Mouse (Mus musculus) ES-E14 (cell line): ENCODE measurements at regions not wholly inside any gene's neighbourhood (a gene's known extent, or its start where the extent isn't known, plus 50 kb on each side); places are given as distances from the start of the nearest gene placed in this dataset.
A peak's percentile ranks its signal among the peaks of the same experiment; 100 is the strongest.

Source experiments
- DNase-seq: peaks from one replicate; pipeline ENCODE4 v3.0.0-alpha.2; 2013; ENCODE audit warnings: low read depth, low spot score
- H3K27ac ChIP-seq: 2 replicates; pipeline ENCODE4 v1.5.1; 2012; ENCODE audit warnings: low read depth, mild to moderate bottlenecking, low read length, moderate library complexity, mixed read lengths; ENCODE audit not compliant: poor library complexity, insufficient read depth, severe bottlenecking
- H3K36me3 ChIP-seq: 2 replicates; pipeline ENCODE4 v1.6.1; 2012; ENCODE audit warnings: mild to moderate bottlenecking, low read length, moderate library complexity, mixed read lengths; ENCODE audit not compliant: control insufficient read depth, poor library complexity, insufficient read depth, severe bottlenecking
- H3K4me1 ChIP-seq, 2 experiments: fragments of 150-350 bp in 1 of 2; sonication (generic) in 1 of 2; 2 replicates each; pipeline ENCODE4 v1.6.1; 2012; ENCODE audit warnings: low read length in 2 of 2, mild to moderate bottlenecking in 1 of 2, mixed read lengths in 1 of 2; ENCODE audit not compliant: control insufficient read depth in 2 of 2, insufficient read depth in 2 of 2, poor library complexity in 1 of 2
- H3K4me3 ChIP-seq, 2 experiments: fragments of 150-350 bp in 1 of 2; sonication (generic) in 1 of 2; 2 replicates each; pipeline ENCODE4 v1.5.1; 2012; ENCODE audit warnings: low read length in 2 of 2, low read depth in 1 of 2, mild to moderate bottlenecking in 1 of 2, mixed read lengths in 1 of 2; ENCODE audit not compliant: insufficient read depth in 1 of 2, poor library complexity in 1 of 2, severe bottlenecking in 1 of 2
- H3K9ac ChIP-seq: 2 replicates; pipeline ENCODE4 v1.6.1; 2012; ENCODE audit warnings: low read depth, mild to moderate bottlenecking, low read length, mixed read lengths; ENCODE audit not compliant: poor library complexity, insufficient read depth, severe bottlenecking
- H3K9me3 ChIP-seq: fragments of 150-350 bp; sonication (generic); 2 replicates; pipeline ENCODE4 v1.6.1; 2012; ENCODE audit warnings: low read depth, mild to moderate bottlenecking, low read length; ENCODE audit not compliant: control insufficient read depth, insufficient read depth
- CHD2 ChIP-seq: IDR thresholded peaks from 2 replicates; pipeline ENCODE4 v1.6.1; 2014; ENCODE audit warnings: mild to moderate bottlenecking, low read depth, low read length, inconsistent platforms
- HCFC1 ChIP-seq: IDR thresholded peaks from 2 replicates; pipeline ENCODE4 v1.6.1; 2012; ENCODE audit warnings: low read length, inconsistent platforms, borderline replicate concordance; ENCODE audit not compliant: insufficient read depth
- MAFK ChIP-seq: IDR thresholded peaks from 2 replicates; pipeline ENCODE4 v1.6.1; 2014; ENCODE audit warnings: mild to moderate bottlenecking, low read depth, low read length, inconsistent platforms; ENCODE audit not compliant: insufficient read depth
- ZC3H11A ChIP-seq: IDR thresholded peaks from 2 replicates; pipeline ENCODE4 v1.6.1; 2012; ENCODE audit warnings: low read depth, mild to moderate bottlenecking, inconsistent platforms, low read length, borderline replicate concordance
- ZNF384 ChIP-seq: IDR thresholded peaks from 2 replicates; pipeline ENCODE4 v1.6.1; 2012; ENCODE audit warnings: low read depth, low read length, inconsistent platforms
- in situ Hi-C, 2 experiments: fragments of 600-800 bp; cut with MboI; formaldehyde crosslinking; loops; one replicate each; pipeline ENCODE4 v1.15.1; 2025; ENCODE audit warnings: low sequenced_read_pairs in 2 of 2, inconsistent platforms in 1 of 2; ENCODE audit not compliant: unreplicated experiment in 2 of 2

GRCm38 (mm10) chr3:81782081-81782480, 150.3 kb upstream of the Ctso start:
- H3K9ac ChIP-seq, result no peak overlapping the region
- no peaks in the 10 kb centered on the region for H3K36me3 ChIP-seq
- H3K4me3 ChIP-seq, result no peak overlapping the region
- no peaks in the 10 kb centered on the region for H3K9me3 ChIP-seq
- in situ Hi-C loops, result no loop called here
- H3K27ac ChIP-seq, result no peak overlapping the region
- TF ChIP-seq CHD2 (no peak), ZNF384 (no peak), HCFC1 (no peak), MAFK (no peak), ZC3H11A (no peak)
- no peak for DNase-seq
- H3K4me1 ChIP-seq, result no peaks in the 10 kb centered on the region

DNA sequence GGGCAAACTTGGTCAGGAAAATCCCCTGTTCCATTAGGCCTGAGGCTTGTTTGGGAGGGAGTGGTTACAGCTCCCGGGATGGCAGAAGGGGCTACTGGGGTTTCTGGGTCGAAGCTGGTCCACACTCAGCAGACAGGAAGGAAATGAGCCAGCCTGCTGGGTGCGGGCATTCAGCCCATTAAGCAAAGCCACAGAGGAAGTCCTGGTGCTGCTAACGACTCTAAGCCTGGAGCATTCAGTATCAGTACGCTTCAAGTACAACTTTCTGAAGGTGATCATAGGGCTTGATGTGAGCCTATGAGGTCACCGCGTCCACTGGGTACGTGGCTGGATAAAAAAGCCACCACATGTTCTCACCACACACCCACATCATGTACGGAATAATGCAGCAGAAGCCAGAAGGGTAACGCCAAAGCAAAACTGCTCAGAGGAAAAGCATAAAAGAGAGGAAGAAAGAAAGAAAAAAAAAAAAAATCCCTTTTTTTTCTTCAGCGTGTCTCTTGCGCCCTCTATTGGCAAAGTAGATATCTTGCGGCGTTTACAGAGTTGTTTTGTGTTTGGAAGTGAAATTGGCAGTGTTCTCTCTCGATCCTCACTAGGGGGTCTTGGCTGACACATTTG, 149.4 kb upstream of the Ctso start:
- no peaks in the 10 kb centered on the region for H3K36me3 ChIP-seq
- H3K4me3 ChIP-seq, result no peak overlapping the region
- H3K27ac ChIP-seq, result no peak overlapping the region
- peak; percentile 8 for DNase-seq
- H3K4me1 ChIP-seq, result no peaks in the 10 kb centered on the region
- in situ Hi-C loops, result no loop called here
- no peak for TF ChIP-seq HCFC1
- TF ChIP-seq ZC3H11A, result peak; percentile 46; the same call in 1 of the 2 replicates
- TF ChIP-seq CHD2, result no peak
- TF ChIP-seq ZNF384, result peak; percentile 95
- H3K9ac ChIP-seq, result no peak overlapping the region
- H3K9me3 ChIP-seq, result no peaks in the 10 kb centered on the region

DNA sequence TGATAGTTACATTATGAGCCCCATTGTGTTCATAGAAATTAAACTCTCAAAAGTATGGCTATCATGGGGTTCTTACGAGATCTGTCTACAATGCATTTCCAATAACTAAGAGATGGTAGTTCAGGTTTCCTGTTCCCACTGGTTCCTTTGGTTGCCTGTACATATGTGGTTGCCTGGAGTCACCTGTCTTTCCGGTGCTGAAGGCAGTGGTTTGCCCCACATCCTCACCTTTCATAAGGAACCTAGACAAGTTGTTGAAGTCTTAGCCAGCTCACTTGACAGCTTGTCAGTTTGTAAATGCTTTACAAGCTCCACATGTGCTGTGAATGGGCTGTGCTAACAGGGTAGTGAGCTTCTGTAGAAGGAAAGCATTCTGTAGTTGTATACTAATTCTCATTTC, 143.5 kb upstream of the Ctso start:
- no peak for DNase-seq
- no peaks in the 10 kb centered on the region for H3K4me1 ChIP-seq
- H3K9ac ChIP-seq, result no peak overlapping the region
- TF ChIP-seq MAFK, result no peak
- TF ChIP-seq HCFC1, result no peak
- no peak for TF ChIP-seq ZC3H11A
- no peak for TF ChIP-seq ZNF384
- TF ChIP-seq CHD2, result no peak
- H3K4me3 ChIP-seq, result no peak overlapping the region
- no peaks in the 10 kb centered on the region for H3K36me3 ChIP-seq
- H3K27ac ChIP-seq, result no peak overlapping the region
- in situ Hi-C loops, result no loop called here
- H3K9me3 ChIP-seq, result no peaks in the 10 kb centered on the region

DNA sequence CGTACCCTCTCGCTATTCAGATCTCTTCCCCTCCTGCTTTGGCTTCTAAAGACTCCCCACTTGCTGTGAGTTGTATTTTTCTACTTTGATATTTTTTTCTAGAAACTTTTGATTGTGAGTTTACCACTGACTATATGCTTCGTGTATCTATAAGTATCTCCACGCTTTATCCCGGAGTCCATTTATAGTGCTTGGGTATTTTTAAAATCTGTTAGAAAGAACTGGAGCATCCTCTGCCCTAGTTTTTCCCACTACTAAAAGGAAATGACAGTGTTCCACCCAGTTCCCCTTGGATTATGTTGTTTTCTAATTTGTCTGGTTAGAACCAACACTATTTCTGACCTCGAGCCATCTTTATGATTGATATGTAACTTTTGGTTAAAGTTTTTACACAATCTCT, 142.7 kb upstream of the Ctso start:
- Histone ChIP-seq H3K36me3 (no peaks in the 10 kb centered on the region), H3K4me1 (no peaks in the 10 kb centered on the region), H3K9me3 (no peaks in the 10 kb centered on the region), H3K27ac (no peak overlapping the region), H3K9ac (no peak overlapping the region), H3K4me3 (no peak overlapping the region)
- in situ Hi-C loops, result no loop called here
- TF ChIP-seq ZC3H11A (no peak), ZNF384 (no peak), MAFK (no peak), HCFC1 (no peak)
- DNase-seq, result no peak

- TF ChIP-seq ZNF384 (no peak), CHD2 (no peak), ZC3H11A (no peak), HCFC1 (no peak), MAFK (no peak)
- Histone ChIP-seq H3K36me3 (no peaks in the 10 kb centered on the region), H3K9ac (no peak overlapping the region), H3K9me3 (no peaks in the 10 kb centered on the region), H3K27ac (no peak overlapping the region), H3K4me3 (no peak overlapping the region), H3K4me1 (no peaks in the 10 kb centered on the region)
- in situ Hi-C loops, result no loop called here
- DNase-seq, result no peak
Observed at GRCm38 (mm10) chr3:81802096-81802495, 130.3 kb upstream of the Ctso start.
